Mouse (Mus musculus) v-Abl transformed pro-B cells (cell line): Measurements from ENCODE around the gene Ccdc47.

ENCODE experiments used
- in situ Hi-C, 2 experiments: fragments of 400-800 bp; cut with MboI; formaldehyde crosslinking; loops; one replicate each; pipeline ENCODE4 v1.15.1; 2025; ENCODE audit not compliant: unreplicated experiment in 2 of 2

Ccdc47 gene

GRCm38 (mm10) chr11:106215927-106216729, at the start of gene Ccdc47:
Gene Ccdc47, minus strand, starts transcription at chr11:106216344.
- in situ Hi-C loops: no loop called here

GRCm38 (mm10) chr11:106265570-106265969, 49.4 kb upstream of the Ccdc47 start:
- in situ Hi-C loops: loop anchor here in 1 of 2 experiments (5.0 kb wide), 1 partner anchor 43 kb away; no protein-coding TSS in a partner anchor

- in situ Hi-C loops: loop anchor here in 1 of 2 experiments (5.0 kb wide), 1 partner anchor 43 kb away; no protein-coding TSS in a partner anchor
These were observed 48.8 kb upstream of the Ccdc47 start for GRCm38 (mm10) chr11:106264988-106265387.

GRCm38 (mm10) chr11:106263963-106264362, 47.8 kb upstream of the Ccdc47 start:
- in situ Hi-C loops: no loop called here

GRCm38 (mm10) chr11:106260826-106261450, 44.8 kb upstream of the Ccdc47 start:
- in situ Hi-C loops: no loop called here

GRCm38 (mm10) chr11:106256775-106257174, 40.6 kb upstream of the Ccdc47 start:
- in situ Hi-C loops: loop anchor here in 1 of 2 experiments (10.0 kb wide), 1 partner anchor 68 kb away; no protein-coding TSS in a partner anchor

GRCm38 (mm10) chr11:106255685-106256451, 39.7 kb upstream of the Ccdc47 start, which contains the start of the genes Ftsj3 and Psmc5:
Gene Ftsj3, minus strand, starts transcription at chr11:106256079.
Gene Psmc5, plus strand, starts transcription at chr11:106256154.
- in situ Hi-C loops: loop anchor here in 1 of 2 experiments (10.0 kb wide), 1 partner anchor 69 kb away; no protein-coding TSS in a partner anchor

GRCm38 (mm10) chr11:106255174-106255573, 39.0 kb upstream of the Ccdc47 start:
- in situ Hi-C loops: loop anchor here in 1 of 2 experiments (10.0 kb wide), 1 partner anchor 70 kb away; no protein-coding TSS in a partner anchor

- in situ Hi-C loops: loop anchor here in 1 of 2 experiments (10.0 kb wide), 1 partner anchor 70 kb away; no protein-coding TSS in a partner anchor
These were observed 38.6 kb upstream of the Ccdc47 start for GRCm38 (mm10) chr11:106254767-106255166.

GRCm38 (mm10) chr11:106249326-106249725, 33.2 kb upstream of the Ccdc47 start:
- in situ Hi-C loops: loop anchor here in 1 of 2 experiments (5.0 to 10.0 kb wide), 2 partner anchors 78 to 95 kb away; no protein-coding TSS in a partner anchor

GRCm38 (mm10) chr11:106246834-106247233, 30.7 kb upstream of the Ccdc47 start:
- in situ Hi-C loops: loop anchor here in 1 of 2 experiments (5.0 to 10.0 kb wide), 2 partner anchors 80 to 92 kb away; no protein-coding TSS in a partner anchor

GRCm38 (mm10) chr11:106233978-106234377, 17.8 kb upstream of the Ccdc47 start:
- in situ Hi-C loops: loop anchor here in 1 of 2 experiments (10.0 kb wide), 1 partner anchor 79 kb away; no protein-coding TSS in a partner anchor

- in situ Hi-C loops: loop anchor here in 1 of 2 experiments (5.0 kb wide), 1 partner anchor 47 kb away; no protein-coding TSS in a partner anchor
These were observed 4.5 kb upstream of the Ccdc47 start for GRCm38 (mm10) chr11:106220603-106221002.

- in situ Hi-C loops: no loop called here
These were observed 766 bp upstream of the Ccdc47 start, which contains the start of gene Ddx42 for GRCm38 (mm10) chr11:106216730-106217490. Gene Ddx42, plus strand, starts transcription at chr11:106216926.

GRCm38 (mm10) chr11:106215450-106215859, 689 bp downstream of the Ccdc47 start:
- in situ Hi-C loops: no loop called here

- in situ Hi-C loops: no loop called here
These were observed 1.3 kb downstream of the Ccdc47 start for GRCm38 (mm10) chr11:106214856-106215255.

GRCm38 (mm10) chr11:106212771-106213170, 3.4 kb downstream of the Ccdc47 start:
- in situ Hi-C loops: no loop called here

GRCm38 (mm10) chr11:106202123-106202465, 14.1 kb downstream of the Ccdc47 start, which contains the start of gene Strada:
Gene Strada, minus strand, starts transcription at chr11:106202168.
- in situ Hi-C loops: no loop called here
